Mouse (Mus musculus) myocyte (in vitro differentiated cells): ENCODE measurements around the gene Ninl. TPM values are rescaled to one million over a fixed set of nuclear protein-coding genes. Genes with fewer than 3 reads are reported as not detected.

Experiments
- H3K27me3 ChIP-seq: one replicate; pipeline ENCODE4 v1.6.1; 2011; ENCODE audit not compliant: control insufficient read depth, insufficient read depth, insufficient read length
- H3K36me3 ChIP-seq: one replicate; pipeline ENCODE4 v1.6.1; 2011; ENCODE audit not compliant: control insufficient read depth, insufficient read depth
- H3K4me2 ChIP-seq: one replicate; pipeline ENCODE4 v1.6.1; 2011; ENCODE audit warnings: low read depth, control low read depth
- H3K4me3 ChIP-seq: one replicate; pipeline ENCODE4 v1.5.1; 2011; ENCODE audit warnings: mild to moderate bottlenecking, control low read depth, moderate library complexity
- H3K79me2 ChIP-seq: one replicate; pipeline ENCODE4 v1.6.1; 2011; ENCODE audit not compliant: control insufficient read depth, insufficient read depth
- H3ac ChIP-seq: one replicate; pipeline ENCODE4 v1.6.1; 2011; ENCODE audit not compliant: control insufficient read depth, insufficient read length
- CEBPB ChIP-seq: IDR thresholded peaks from 2 replicates; pipeline ENCODE4 v1.6.1; 2011; ENCODE audit warnings: mild to moderate bottlenecking, moderate library complexity; ENCODE audit not compliant: poor library complexity, insufficient read depth, severe bottlenecking
- E2F4 ChIP-seq: IDR thresholded peaks from one replicate; pipeline ENCODE4 v1.6.1; 2011; ENCODE audit warnings: mild to moderate bottlenecking, control low read depth, moderate library complexity; ENCODE audit not compliant: insufficient read depth
- MAX ChIP-seq: IDR thresholded peaks from one replicate; pipeline ENCODE4 v1.6.1; 2011; ENCODE audit warnings: low read depth, mild to moderate bottlenecking, control low read depth
- MYOD1 ChIP-seq, 3 experiments: IDR thresholded peaks; one replicate each; pipeline ENCODE4 v1.6.1; 2011; ENCODE audit warnings: control low read depth in 2 of 3, low read depth in 2 of 3, mild to moderate bottlenecking in 2 of 3, moderate library complexity in 1 of 3; ENCODE audit not compliant: insufficient read length in 2 of 3, control insufficient read depth in 1 of 3
- MYOG ChIP-seq, 3 experiments: IDR thresholded peaks; one replicate each; pipeline ENCODE4 v1.6.1; 2011; ENCODE audit warnings: control low read depth in 2 of 3, low read depth in 2 of 3, mild to moderate bottlenecking in 2 of 3; ENCODE audit not compliant: insufficient read length in 2 of 3, control insufficient read depth in 1 of 3, insufficient read depth in 1 of 3
- POLR2A ChIP-seq: IDR thresholded peaks from one replicate; pipeline ENCODE4 v1.6.1; 2011; ENCODE audit warnings: low read depth, mild to moderate bottlenecking, control low read depth, moderate library complexity; ENCODE audit not compliant: insufficient read length
- POLR2AphosphoS2 ChIP-seq: IDR thresholded peaks from one replicate; pipeline ENCODE4 v1.6.1; 2011; ENCODE audit warnings: low read depth, control low read depth; ENCODE audit not compliant: insufficient read length
- REST ChIP-seq: IDR thresholded peaks from one replicate; pipeline ENCODE4 v1.6.1; 2011; ENCODE audit warnings: mild to moderate bottlenecking, control low read depth, moderate library complexity; ENCODE audit not compliant: insufficient read depth, insufficient read length
- SRF ChIP-seq: IDR thresholded peaks from one replicate; pipeline ENCODE4 v1.6.1; 2011; ENCODE audit warnings: low read depth; ENCODE audit not compliant: control insufficient read depth, insufficient read length
- TCF12 ChIP-seq: IDR thresholded peaks from one replicate; pipeline ENCODE4 v1.6.1; 2011; ENCODE audit warnings: mild to moderate bottlenecking, control low read depth; ENCODE audit not compliant: poor library complexity, insufficient read depth, severe bottlenecking
- TCF3 ChIP-seq: IDR thresholded peaks from one replicate; pipeline ENCODE4 v1.6.1; 2011; ENCODE audit warnings: low read depth, control low read depth; ENCODE audit not compliant: insufficient read length
- USF1 ChIP-seq: IDR thresholded peaks from one replicate; pipeline ENCODE4 v1.6.1; 2011; ENCODE audit warnings: low read depth, mild to moderate bottlenecking, control low read depth, moderate library complexity
- polyA plus RNA-seq: library from polyadenylated mRNA; unstranded; fragments of >200 nt; fragmentation: generic; extraction: Trizol; gene quantifications from one replicate; pipeline ENCODE4 v1.2.1, GENCODE M21; 2012; ENCODE audit warnings: missing spikeins

The Ninl gene
- polyA plus RNA-seq, 1 experiment = 2.2 TPM

- H3ac ChIP-seq = no peak overlapping the region
- no peaks in the 10 kb centered on the region for H3K79me2 ChIP-seq
- no peak for TF ChIP-seq E2F4
- TF ChIP-seq MYOG (IDR thresholded peaks at IDR 0.05; ENCODE audit: control insufficient read depth in 1 of 3, insufficient read depth in 1 of 3, insufficient read length in 2 of 3, low read depth in 2 of 3) = no peak
- TF ChIP-seq MAX = no peak
- TF ChIP-seq CEBPB = no peak
- TF ChIP-seq TCF12 = no peak
- TF ChIP-seq POLR2AphosphoS2 = no peak
- peaks cover 12% of the 10 kb centered on the region for H3K27me3 ChIP-seq
- H3K36me3 ChIP-seq = no peaks in the 10 kb centered on the region
- H3K4me3 ChIP-seq = no peak overlapping the region
- H3K4me2 ChIP-seq = no peak overlapping the region
Observed at GRCm38 (mm10) chr2:151015316-151015715, 23.9 kb downstream of the Ninl start.

DNA sequence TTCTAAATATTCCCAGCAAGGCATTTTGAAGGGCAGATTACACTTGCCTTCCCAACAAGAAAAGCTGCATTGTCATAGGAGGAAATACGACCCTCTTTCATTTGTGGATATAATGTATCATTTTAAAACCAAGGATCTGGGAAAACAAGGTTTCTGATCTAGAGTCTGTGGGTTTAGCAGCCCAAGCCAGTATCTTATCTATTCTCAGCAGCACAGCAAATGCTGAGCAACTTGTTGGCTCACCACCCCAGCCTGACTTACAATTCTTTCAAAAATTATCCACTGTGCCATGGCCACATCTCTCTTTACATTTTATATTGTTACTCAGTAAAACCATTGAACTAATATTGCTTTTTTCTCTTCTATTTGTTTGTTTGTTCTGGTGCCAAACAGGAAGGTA lies 27.9 kb downstream of the Ninl start:
- Histone ChIP-seq H3K79me2 (no peaks in the 10 kb centered on the region), H3K4me2 (no peak overlapping the region), H3K27me3 (peaks cover 12% of the 10 kb centered on the region), H3K4me3 (no peak overlapping the region), H3K36me3 (no peaks in the 10 kb centered on the region), H3ac (no peak overlapping the region)
- no peak for TF ChIP-seq CEBPB
- TF ChIP-seq MAX = no peak
- no peak for TF ChIP-seq TCF3
- no peak for TF ChIP-seq USF1
- TF ChIP-seq MYOD1 (IDR thresholded peaks at IDR 0.05; ENCODE audit: control insufficient read depth in 1 of 3, insufficient read length in 2 of 3, low read depth in 2 of 3) = no peak
- TF ChIP-seq SRF = no peak
- TF ChIP-seq REST = no peak
- no peak for TF ChIP-seq POLR2A
- TF ChIP-seq TCF12 = no peak
- TF ChIP-seq E2F4 = no peak
- TF ChIP-seq POLR2AphosphoS2 = no peak
- TF ChIP-seq MYOG (IDR thresholded peaks at IDR 0.05; ENCODE audit: control insufficient read depth in 1 of 3, insufficient read depth in 1 of 3, insufficient read length in 2 of 3, low read depth in 2 of 3) = no peak

GRCm38 (mm10) chr2:151009515-151010085 lies 29.6 kb downstream of the Ninl start:
- peaks cover 9% of the 10 kb centered on the region for H3K79me2 ChIP-seq
- TF ChIP-seq REST (no peak), POLR2AphosphoS2 (no peak), SRF (no peak), POLR2A (no peak), TCF12 (no peak), E2F4 (no peak), CEBPB (no peak), MAX (no peak), TCF3 (no peak), MYOD1 (IDR thresholded peaks at IDR 0.05; ENCODE audit: control insufficient read depth in 1 of 3, insufficient read length in 2 of 3, low read depth in 2 of 3) (no peak), MYOG (IDR thresholded peaks at IDR 0.05; ENCODE audit: control insufficient read depth in 1 of 3, insufficient read depth in 1 of 3, insufficient read length in 2 of 3, low read depth in 2 of 3) (no peak)
- peak overlapping the region; percentile 43 for H3K4me3 ChIP-seq
- H3K4me2 ChIP-seq = peak overlapping the region; percentile 55
- peak overlapping the region; percentile 27 for H3ac ChIP-seq
- H3K27me3 ChIP-seq = peaks cover 12% of the 10 kb centered on the region
- H3K36me3 ChIP-seq = no peaks in the 10 kb centered on the region

DNA sequence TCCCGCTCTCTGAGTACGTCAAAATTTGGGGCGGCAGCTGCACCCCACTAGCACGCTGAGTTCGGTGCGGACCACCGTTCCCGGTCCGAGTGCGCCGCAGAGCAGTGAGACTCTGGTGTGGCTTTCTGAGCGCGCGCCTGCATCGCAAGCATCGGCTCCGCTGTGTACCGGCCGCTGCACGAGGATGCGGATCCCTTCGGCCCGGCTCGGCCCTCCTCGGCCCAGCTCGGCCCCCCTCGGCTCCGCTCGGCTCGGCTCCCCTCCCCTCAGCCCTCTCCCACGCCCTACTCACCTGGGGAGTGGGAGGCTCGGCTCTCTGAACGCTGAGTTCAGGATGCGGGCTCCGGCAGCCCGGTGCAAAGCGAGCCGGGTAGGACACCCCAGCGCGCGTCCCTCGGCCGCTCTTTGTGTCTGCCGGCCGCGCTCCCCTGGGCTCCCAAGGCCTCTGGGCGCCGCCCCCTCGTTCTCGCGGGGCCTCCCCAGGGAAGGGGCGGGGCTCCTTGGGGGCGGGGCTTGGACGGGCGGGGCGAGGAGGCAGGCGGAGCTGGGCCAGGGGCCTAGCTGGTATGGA lies 30.2 kb downstream of the Ninl start:
- no peaks in the 10 kb centered on the region for H3K36me3 ChIP-seq
- H3K79me2 ChIP-seq = peaks cover 9% of the 10 kb centered on the region
- peak overlapping the region; percentile 27 for H3ac ChIP-seq
- H3K27me3 ChIP-seq = peaks cover 7% of the 10 kb centered on the region
- no peak for TF ChIP-seq USF1
- TF ChIP-seq TCF3 = no peak
- peak; percentile 88 for TF ChIP-seq POLR2A
- no peak for TF ChIP-seq MYOD1 (IDR thresholded peaks at IDR 0.05; ENCODE audit: control insufficient read depth in 1 of 3, insufficient read length in 2 of 3, low read depth in 2 of 3)
- TF ChIP-seq POLR2AphosphoS2 = peak; percentile 74
- no peak for TF ChIP-seq MYOG (IDR thresholded peaks at IDR 0.05; ENCODE audit: control insufficient read depth in 1 of 3, insufficient read depth in 1 of 3, insufficient read length in 2 of 3, low read depth in 2 of 3)
- no peak for TF ChIP-seq E2F4
- H3K4me3 ChIP-seq = peak overlapping the region; percentile 43
- H3K4me2 ChIP-seq = peak overlapping the region; percentile 89

- Histone ChIP-seq H3ac (peak overlapping the region; percentile 27), H3K79me2 (peaks cover 9% of the 10 kb centered on the region), H3K4me3 (peak overlapping the region; percentile 43), H3K27me3 (peaks cover 3% of the 10 kb centered on the region), H3K4me2 (peak overlapping the region; percentile 89), H3K36me3 (no peaks in the 10 kb centered on the region)
- TF ChIP-seq MYOD1 (IDR thresholded peaks at IDR 0.05; ENCODE audit: control insufficient read depth in 1 of 3, insufficient read length in 2 of 3, low read depth in 2 of 3) (no peak), POLR2A (no peak), MAX (no peak), SRF (no peak), POLR2AphosphoS2 (no peak), TCF3 (no peak)
Observed at GRCm38 (mm10) chr2:151008517-151008932, 30.7 kb downstream of the Ninl start.
